Mouse (Mus musculus) layer of hippocampus, adult 9-11 months (tissue): ENCODE results near the gene Sgsm3.
"Not testable (repeated sequence)": the region's sequence is repeated elsewhere in the genome, so short reads cannot be mapped to it uniquely, and the experiment has no call there.

ENCODE experiments used
- DNase-seq: peaks from one replicate; pipeline ENCODE4 v3.0.0; 2022

The Sgsm3 gene

GRCm38 (mm10) chr15:80977620-80978334, at the start of gene Sgsm3:
Gene Sgsm3, plus strand, starts transcription at chr15:80977765.
- DNase-seq, result peak; percentile 86

- DNase-seq, result no peak
Observed at GRCm38 (mm10) chr15:80928811-80929355, 48.7 kb upstream of the Sgsm3 start.

- peak; percentile 17 for DNase-seq
Observed at GRCm38 (mm10) chr15:80930048-80930571, 47.5 kb upstream of the Sgsm3 start.

GRCm38 (mm10) chr15:80930676-80931320, 46.8 kb upstream of the Sgsm3 start:
- DNase-seq, result not testable (repeated sequence)

- no peak for DNase-seq
Observed at GRCm38 (mm10) chr15:80931345-80931960, 46.1 kb upstream of the Sgsm3 start.

GRCm38 (mm10) chr15:80934841-80935240, 42.7 kb upstream of the Sgsm3 start:
- DNase-seq, result no peak

GRCm38 (mm10) chr15:80936686-80937085, 40.9 kb upstream of the Sgsm3 start:
- no peak for DNase-seq

- no peak for DNase-seq
Observed at GRCm38 (mm10) chr15:80938615-80939014, 39.0 kb upstream of the Sgsm3 start.

GRCm38 (mm10) chr15:80939401-80939800, 38.2 kb upstream of the Sgsm3 start:
- DNase-seq, result no peak

- DNase-seq, result no peak
Observed at GRCm38 (mm10) chr15:80941468-80942040, 36.0 kb upstream of the Sgsm3 start.

- DNase-seq, result peak; percentile 51
Observed at GRCm38 (mm10) chr15:80945851-80946250, 31.7 kb upstream of the Sgsm3 start.

GRCm38 (mm10) chr15:80948145-80949135, 29.1 kb upstream of the Sgsm3 start, which contains the start of gene Adsl:
Gene Adsl, plus strand, starts transcription at chr15:80948490.
- DNase-seq, result peak; percentile 84

- DNase-seq, result no peak
Observed at GRCm38 (mm10) chr15:80949431-80949830, 28.1 kb upstream of the Sgsm3 start.

GRCm38 (mm10) chr15:80950055-80950454, 27.5 kb upstream of the Sgsm3 start:
- no peak for DNase-seq

GRCm38 (mm10) chr15:80953971-80954370, 23.6 kb upstream of the Sgsm3 start:
- no peak for DNase-seq

GRCm38 (mm10) chr15:80954861-80955260, 22.7 kb upstream of the Sgsm3 start:
- no peak for DNase-seq

GRCm38 (mm10) chr15:80955836-80956438, 21.6 kb upstream of the Sgsm3 start:
- no peak for DNase-seq

- DNase-seq, result no peak
Observed at GRCm38 (mm10) chr15:80969371-80969770, 8.2 kb upstream of the Sgsm3 start.

GRCm38 (mm10) chr15:80974311-80974710, 3.3 kb upstream of the Sgsm3 start:
- no peak for DNase-seq

- DNase-seq, result no peak
Observed at GRCm38 (mm10) chr15:80975666-80976065, 1.9 kb upstream of the Sgsm3 start.

GRCm38 (mm10) chr15:80979611-80980010, 2.0 kb downstream of the Sgsm3 start:
- peak; percentile 23 for DNase-seq
